Mouse (Mus musculus): Measurements from ENCODE around the gene Kif3a.

The Kif3a gene

DNA sequence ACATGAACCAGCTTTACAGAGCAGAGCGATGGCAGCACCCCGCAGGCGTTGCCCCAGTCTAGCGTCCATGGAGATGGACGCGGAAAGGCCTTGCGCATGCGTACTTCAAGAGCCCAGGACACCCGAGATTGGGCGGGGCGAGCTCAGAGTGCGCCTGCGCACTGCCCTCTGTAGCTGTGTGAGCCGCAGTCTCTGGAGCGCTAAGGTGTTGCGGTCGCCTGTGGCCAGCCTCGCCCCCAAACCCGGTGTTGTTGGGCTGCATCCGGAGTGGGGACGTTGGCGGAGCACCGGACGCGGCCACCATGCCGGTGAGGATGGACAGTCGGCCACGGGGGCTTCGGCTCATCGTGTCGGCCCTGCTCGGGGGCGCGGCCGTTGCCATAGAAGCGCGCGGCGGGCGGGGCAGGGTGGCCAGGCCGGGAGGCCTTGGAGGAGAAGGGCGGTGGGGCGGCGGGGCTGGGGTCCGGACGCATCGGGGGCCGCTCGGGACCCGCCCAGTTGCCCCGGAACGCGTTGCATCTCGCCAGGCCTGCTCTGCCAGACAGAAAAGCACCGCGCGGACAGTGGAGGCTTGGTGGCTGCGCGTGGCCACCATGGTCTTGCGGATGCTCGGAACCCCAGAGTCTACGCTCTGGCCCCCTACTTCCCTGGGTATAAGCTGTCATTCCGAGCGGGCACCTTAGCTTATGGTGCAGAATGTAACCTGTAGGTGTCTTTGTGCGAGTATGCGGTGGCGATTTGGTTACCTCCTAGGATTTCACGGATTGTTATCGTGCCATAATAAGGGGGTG, at the start of gene Kif3a:
Gene Kif3a (plus strand): TSS at position 156 of the 791 bp plus-strand sequence.
- DNase-seq (ENCODE audit: low spot score): peak; percentile 78

DNA sequence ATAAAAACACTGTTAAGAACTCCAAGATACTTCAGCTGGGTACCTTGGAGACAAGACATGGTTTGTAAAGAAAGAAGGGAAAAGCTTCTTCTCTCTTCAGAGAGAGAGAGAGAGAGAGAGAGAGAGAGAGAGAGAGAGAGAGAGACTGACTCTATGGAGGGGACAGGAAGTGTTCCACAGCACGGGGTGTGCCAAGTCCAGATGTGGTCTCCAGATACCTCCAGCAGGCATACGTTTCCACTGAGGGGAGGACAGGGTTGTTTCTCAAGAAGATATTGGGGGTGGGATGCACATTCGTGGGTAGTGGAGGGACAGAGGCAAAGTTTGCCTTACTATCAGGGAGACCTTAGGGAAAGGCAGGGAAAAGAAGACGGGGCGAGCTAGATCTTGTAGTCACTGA, 48.4 kb upstream of the Kif3a start:
- no peak for DNase-seq (ENCODE audit: low spot score)

DNA sequence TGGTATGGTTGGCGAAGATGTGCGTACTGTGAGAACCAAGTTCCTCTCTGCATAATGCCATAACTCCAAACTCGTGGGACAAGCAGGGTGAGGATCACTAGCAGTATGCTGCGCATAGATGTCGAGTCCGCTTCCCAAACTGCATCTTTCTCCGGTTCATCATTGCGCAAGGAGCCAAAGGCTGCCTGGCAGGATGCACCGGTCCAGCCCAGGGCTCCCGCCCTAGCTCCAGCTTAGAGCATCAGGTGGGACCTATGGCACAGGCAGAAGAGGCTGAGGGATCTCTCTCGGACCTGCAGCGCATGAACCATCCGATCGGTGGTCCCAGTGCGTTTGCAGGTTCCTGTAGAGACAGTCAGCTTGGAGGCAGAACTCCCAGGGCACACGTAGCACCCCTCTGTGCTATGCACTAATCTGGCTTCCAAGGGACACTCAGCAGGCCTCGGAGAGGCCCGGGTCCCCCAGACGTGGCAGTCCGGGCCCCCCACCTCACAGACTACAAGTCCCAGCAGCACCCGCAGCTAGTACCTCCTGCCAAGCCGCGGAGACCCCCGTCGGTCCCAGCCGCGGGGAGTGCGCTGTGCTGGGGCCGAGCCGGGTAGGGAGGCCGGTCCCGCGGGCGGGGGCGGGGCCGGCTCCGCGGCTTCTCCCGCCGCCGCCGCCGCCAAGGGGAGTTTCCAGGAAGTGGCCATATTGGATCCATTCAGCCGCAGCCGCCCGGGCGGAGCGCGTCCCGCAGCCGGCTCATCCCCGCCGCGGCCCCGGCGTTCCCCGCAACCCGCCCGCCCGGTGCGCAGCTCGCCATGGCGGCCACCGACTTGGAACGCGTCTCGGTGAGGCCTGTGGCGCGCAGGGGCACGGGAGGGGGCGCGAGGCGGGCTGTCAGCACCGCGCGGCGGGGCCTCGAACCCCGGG, 47.7 kb upstream of the Kif3a start, which contains the start of gene Sept8:
Gene Sept8 (plus strand): TSS at position 51 of the 915 bp plus-strand sequence.
- peak; percentile 49 for DNase-seq (ENCODE audit: low spot score)

DNA sequence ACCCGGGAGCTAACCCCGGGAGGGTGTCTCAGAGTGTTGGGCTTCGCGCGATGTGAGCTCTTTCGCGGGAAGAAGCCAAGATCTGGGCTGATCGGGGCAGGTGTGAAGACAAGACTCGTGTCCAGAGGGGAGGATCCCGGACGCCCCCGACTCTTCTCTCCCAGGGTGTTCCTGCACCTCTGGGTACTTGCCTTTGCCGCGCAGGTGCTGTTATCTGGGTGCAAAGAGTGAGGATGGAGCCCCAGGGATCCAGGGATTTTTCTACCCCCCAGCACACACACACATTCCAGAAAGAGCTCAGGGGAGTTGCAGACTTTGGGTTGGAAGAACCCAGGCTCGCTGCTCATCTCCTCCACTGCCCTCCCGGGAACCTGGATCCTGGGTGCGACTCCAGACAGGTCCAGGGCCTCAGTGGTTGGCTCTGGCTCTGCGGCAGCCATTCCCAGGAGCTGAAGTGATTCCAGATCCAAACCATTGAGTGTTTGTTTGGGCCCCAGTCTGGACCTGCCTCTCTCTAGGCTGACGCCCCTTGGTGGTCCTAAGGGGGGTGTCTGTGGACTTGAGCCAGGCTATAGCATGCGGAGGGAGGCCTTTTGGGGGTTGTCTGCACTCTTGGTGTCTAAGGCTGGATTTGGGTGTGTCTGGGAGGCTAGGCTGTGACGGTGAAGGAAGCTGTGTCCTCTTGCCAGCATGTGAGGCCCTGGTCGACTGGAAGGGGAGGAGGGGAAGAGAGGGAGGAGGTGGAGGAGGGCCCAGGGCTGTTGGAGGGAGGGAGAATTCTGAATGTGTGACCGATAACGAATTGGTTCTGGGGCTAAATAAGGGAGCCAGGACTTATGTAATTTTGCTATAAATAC, 46.8 kb upstream of the Kif3a start:
- DNase-seq (ENCODE audit: low spot score): peak; percentile 32

DNA sequence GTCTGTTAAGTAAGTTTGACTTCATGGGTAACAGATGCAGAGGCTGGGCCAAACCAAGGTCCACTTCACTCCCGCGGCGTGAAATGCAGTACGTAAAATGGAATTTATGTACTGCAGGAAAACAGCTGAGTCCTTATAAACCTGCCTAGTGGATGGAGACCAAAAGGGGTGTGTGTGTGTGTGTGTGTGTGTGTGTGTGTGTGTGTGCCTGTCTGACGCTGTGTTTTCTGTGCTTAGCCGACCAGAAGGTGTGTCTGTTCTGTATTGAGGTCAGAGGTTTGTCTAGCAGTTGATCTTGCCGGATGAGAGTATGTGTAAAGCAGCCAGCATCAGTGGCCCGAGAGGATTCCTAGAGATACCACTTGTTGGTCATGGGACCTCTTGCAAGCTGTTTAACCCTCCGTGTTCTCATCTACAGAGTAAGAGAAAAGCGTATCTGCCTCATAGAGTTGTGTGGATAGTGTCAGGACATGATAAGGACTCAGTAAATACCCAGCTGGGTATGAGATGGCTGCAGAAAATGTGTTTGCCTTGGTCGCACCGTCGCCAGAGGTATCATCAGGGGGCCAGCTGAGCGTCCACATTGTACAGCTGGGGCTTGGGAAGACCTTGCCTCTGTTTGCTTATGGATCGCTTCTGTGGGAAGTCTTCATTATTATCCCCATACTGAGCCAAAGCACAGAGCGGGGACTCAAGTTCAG, 45.9 kb upstream of the Kif3a start:
- DNase-seq (ENCODE audit: low spot score): no peak

DNA sequence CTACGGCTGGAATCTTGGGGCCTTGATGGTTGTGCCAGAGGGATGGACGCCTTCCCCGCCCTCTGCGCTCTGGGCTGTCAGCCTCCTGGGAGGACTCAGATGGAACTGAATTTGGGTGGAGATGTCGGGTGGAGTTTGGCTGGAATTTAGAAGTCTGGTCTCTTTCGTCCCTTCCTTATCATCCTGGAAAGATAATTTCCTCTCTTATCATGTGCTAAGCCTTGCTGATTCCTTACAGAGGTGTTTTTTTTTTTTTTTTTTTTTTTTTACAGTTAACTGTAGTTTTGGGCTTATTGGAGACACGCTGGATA, 45.4 kb upstream of the Kif3a start:
- DNase-seq (ENCODE audit: low spot score): no peak

DNA sequence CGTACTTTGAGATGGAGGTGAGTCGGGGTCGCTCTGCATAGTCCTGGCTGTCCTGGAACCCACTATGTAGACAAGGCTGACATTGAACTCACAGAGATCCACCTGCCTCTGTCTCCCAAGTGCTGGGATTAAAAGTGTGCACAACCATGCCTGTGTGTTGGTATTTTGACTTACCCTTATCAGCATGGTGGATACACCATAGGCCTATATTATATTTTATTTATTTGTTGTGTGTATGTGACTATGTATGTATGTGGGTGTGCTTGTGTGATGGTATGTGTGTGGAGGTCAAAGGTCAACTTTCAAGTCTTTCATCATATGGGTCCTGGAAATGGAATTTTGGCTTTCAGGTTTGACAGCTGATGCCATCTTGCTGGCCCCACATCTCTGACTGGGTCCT, 44.8 kb upstream of the Kif3a start:
- DNase-seq (ENCODE audit: low spot score): no peak

DNA sequence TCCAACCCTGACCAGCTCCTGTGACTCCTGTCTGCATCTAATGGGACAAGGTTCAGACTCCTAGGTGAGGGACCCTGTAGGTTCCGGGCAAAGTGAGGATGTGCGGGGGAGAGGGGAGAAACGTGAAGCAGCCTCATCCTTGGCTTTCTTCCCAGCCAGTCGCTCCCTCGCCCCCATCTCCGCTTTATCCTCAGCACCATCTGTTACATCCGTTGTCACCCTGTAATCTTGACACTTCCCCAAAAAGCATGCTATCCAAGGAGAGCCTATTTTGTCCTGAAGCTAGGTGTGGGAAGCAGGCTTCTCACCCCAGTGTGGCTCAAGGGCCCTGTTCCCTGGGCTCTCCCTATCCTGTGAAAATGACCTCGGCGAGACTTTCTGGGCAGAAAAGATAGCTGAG, 44.2 kb upstream of the Kif3a start:
- no peak for DNase-seq (ENCODE audit: low spot score)

DNA sequence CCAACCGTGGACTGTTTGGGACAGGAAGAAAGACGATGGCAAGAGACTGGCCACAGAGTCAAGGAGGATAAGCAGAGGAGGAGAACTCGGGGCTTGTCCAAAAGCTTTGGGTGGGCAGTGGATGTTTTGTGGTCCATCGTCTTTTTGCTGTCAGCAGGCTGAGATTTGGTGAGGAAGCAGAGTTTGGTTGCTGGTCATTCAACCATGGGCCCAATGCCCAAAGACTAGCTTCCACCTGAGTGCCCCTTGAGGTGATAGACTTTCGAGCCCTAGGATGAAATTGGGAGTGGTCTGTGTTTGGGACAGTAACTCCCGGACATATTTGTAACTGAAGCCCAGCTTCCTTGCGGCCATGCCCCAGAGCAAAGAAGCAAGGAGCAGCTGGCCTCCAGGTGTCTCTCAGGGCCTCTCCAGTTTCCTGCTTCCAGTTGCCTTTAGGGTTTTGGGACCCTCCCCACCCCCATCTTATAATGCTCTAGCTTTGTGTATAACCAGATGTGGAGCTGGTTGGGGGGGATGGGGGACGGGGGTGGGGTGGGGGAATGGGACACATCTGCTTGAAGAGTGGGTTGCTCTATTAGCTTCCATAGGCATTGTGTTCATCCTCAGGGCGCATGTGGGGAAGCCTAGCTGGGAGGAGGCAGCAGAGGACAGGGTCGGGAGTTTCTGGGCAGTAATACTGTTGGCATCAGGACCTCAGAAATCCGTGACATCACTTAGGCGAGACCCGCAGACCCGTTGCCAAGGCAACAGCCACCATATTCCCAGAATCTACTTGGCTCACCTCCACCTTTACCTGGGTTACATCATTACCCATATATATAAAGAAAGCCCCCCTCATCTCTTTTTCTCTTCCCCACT, 43.4 kb upstream of the Kif3a start:
- no peak for DNase-seq (ENCODE audit: low spot score)

DNA sequence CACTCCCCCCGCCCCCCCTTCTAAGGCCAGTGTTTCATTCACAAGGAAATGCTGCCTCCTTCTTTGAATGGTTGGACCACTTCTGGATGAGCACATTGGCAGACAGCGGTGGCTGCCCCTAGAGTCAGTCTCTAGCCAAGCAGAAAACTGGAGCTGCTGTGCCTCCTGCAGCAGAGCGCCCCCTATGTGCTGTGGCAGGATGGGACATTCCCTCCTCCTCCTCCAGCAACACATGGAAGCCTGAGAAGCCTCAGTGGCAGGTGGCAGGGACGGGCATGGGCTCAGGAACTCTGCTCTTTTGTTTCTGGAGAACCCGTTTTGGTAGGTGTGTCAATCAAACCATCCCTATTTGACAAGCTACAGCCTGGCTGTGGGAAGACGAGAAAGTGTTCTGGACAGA, 42.3 kb upstream of the Kif3a start:
- DNase-seq (ENCODE audit: low spot score): no peak

DNA sequence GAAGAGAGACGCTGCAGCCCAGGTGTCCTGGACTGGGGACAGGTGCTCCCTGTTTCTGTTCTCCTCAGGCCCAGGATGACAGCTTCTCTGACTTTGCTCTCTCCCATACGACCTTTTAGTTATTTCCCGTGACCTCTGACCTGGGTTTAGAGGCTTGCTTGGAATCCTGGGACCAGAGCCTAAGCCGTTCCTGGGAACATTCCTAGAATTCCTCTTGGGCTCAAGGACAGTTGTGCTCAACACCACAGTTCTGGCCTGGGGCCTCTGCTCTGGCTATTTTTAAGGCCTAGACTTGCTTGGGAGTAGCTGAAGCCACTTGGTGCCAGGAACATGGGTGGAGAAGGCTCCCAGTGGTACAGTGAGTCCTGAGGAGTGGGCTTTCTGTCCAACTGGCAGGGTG, 41.7 kb upstream of the Kif3a start:
- DNase-seq (ENCODE audit: low spot score): no peak

DNA sequence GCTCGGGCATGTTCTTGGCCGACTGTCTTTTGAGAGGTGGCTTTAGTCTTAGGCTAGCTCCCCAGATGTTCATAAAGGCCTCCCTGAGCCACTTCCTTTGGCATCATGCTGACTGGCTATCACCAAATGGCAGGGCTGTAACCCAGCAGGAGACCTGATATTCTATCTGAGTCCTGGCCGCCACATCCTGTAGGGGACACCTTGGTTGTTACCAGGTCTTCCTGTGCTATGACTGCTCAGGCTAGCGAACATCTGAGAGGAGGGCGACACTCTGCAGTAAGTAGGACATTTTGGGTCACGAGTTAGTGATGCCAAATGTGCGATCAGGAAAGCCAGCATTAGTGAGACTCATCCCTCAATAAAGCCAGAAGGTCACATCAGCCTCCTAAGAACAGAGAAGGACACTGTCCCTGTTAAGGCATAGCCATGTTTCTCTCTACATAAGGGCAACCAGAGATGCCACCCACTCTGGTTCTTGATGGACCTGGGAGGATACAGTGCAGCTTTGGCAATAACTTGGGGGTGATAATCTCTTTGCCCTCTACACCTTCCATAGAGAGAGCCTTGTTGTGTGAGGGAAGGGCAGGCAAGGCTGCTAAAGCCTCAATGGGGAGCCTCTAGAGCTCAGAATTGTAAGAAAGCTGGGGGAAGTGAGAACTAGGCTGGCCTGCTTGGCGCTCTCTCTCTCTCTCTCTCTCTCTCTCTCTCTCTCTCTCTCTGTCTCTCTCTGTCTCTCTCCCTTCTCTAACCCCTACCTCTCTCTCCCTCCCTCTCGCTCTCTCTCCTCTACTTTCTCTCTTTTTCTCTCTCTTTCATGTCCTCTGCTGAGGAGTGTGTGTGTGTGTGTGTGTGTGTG, 38.6 kb upstream of the Kif3a start:
- DNase-seq (ENCODE audit: low spot score): no peak

DNA sequence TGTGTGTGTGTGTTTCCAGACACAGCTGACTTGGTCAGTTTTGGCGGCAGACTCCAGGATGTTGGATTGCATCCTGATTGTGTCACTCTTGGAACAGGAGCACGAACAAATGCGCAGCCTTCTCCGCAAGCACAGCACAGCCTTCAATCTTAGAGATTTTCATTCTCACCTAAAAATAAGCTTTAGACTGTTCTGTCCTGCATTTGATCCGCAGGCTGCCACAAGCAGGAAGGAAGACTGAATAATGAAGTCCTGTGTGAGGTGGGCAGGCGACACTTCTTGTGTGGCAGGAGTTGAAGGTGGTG, 38.0 kb upstream of the Kif3a start:
- no peak for DNase-seq (ENCODE audit: low spot score)

DNA sequence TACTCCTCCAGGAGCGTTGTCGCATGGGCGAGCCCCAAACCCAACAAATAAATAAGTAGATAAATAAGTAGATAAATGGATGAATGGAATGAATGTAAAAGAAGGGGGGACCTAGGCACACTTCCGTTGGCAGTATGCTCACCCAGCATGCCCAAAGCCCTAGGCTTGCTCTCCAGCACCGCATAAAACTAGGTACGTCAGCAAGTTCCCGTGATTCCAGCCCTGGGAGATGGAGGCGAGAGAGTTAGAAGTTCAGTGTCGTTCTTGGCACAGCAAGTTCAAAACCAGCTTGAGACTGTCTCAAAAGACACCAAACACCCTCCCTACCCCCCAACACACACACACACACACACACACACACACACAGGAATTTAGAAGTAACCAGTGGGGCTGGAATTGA, 37.2 kb upstream of the Kif3a start:
- no peak for DNase-seq (ENCODE audit: low spot score)

DNA sequence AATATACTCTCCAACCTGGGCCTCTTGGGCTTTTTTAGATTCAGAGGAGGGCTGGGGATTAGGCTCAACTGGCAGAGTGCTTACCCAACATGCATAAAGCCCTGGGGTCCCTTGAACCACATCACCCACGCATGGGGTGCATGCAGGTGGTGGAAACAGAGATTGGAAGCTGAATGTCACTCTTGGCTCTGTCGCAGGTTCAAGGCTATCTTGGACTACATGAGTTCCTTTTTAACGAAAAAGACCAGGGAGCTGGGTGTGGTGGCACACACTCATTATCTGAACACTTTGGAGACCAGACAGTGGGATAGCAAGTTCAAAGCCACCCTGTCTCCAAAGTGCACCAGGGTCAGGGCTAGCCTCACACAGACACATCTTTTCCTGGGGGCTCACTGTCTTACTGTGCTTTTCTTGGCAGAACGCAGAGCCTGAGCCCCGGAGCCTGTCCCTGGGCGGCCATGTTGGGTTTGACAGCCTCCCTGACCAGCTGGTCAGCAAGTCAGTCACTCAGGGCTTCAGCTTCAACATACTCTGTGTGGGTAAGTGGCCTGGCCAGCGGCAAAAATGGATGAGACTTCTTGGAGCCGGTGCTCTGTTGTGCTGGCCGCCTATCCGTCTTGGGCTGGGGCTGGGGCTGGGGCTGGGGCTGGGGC, 35.5 kb upstream of the Kif3a start:
- DNase-seq (ENCODE audit: low spot score): no peak

DNA sequence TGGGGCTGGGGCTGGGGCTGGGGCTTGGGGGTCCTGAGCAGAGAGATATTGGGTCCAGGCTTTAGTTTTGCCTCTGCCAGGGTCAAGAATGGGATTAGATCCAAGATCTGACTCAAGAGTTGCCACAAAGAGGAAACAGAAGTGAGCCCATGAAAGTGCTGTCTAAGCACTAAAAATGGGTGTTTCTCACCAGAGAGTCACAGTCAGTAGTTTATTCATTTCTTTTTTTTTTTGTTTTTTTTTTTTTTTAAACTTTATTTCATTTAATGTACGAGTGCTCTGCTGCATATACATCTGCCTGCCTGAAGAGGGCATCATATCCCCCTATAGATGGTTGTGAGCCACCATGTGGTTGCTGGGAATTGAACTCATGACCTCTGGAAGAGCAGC, 35.0 kb upstream of the Kif3a start:
- no peak for DNase-seq (ENCODE audit: low spot score)

DNA sequence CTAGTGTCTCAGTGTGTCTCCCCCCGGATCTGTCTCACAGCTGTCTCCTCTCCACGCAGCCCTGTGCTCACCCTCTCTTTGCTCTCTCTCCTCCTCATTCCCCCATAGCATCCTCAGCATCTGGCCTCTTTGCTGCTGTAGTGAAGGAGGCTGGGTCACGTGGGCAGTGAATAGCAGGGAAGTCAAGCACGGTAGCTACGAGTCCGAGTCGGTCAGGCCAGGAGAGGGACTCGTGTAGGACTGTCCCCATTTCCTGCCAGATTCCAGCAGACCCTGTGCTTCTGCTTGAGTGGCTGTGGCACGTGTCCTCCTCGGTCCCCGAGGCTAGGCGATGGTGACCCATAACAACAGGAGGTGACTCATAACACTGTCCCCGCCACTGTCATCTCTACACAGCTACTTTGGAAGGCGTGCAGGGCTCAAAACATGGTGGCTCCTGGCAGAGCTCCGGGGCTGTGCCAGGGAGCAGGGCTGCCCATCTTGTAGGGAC, 28.1 kb upstream of the Kif3a start:
- no peak for DNase-seq (ENCODE audit: low spot score)

DNA sequence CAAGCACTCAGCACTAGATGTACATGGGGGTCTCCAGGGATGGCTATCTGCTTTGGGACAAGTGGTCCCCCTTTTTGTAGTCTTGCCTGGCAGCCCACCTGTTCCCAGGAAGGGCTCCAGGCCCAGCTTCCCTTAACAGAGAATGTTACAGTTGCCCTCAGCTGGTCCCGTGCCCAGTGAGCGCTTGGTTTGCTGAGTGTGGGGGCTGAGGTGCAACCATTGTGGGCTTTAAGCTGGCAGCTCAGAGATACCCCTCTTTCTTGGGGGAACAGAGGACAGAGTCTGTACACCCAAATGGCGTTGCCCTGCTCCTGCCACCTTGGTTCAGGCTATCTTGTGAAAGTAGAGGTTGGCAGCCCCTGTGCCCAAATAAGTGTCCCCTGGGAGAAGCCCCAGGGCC, 26.8 kb upstream of the Kif3a start:
- no peak for DNase-seq (ENCODE audit: low spot score)

DNA sequence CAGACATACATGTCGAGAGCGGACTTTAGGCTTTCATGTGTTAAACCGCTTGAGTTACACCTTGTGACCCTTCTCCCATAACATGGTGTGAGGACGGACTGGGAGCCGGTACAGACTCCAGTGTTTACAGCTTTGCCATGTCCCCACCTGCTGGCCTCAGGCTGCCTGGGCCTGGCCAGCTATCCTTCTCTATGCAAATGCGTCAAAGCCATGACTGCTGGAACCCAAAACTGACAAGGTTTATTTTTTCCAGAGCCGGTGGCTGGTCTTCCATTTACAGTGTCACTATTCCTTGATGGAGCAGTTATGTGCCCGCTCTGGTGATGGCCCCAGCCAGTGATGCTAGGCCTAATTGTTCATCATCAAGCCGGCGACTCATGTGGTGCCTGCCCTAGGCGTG, 26.0 kb upstream of the Kif3a start:
- no peak for DNase-seq (ENCODE audit: low spot score)
